Mouse (Mus musculus): ENCODE data around the gene Rae1. TPM values are rescaled to one million over a fixed set of nuclear protein-coding genes. Genes with fewer than 3 reads are reported as not detected.

Gene Rae1
- polyA plus RNA-seq, 1 experiment from 2014 or later = 156 TPM

GRCm38 (mm10) chr2:172982776-172983561, 16.9 kb upstream of the Rae1 start:
- 77% methylated on average over 9 of the region's 9 CpGs for WGBS
- Histone ChIP-seq H3K4me3 (replicated peaks; ENCODE audit: low read length) (no peak overlapping the region), H3K4me2 (ENCODE audit: low read length) (no peak overlapping the region), H3K27me3 (replicated peaks; ENCODE audit: control insufficient read depth, insufficient read depth, low read length) (no peaks in the 10 kb centered on the region), H3K9me3 (ENCODE audit: control insufficient read depth, low read length) (no peaks in the 10 kb centered on the region), H3K27ac (ENCODE audit: low read length) (no peak overlapping the region), H3K36me3 (ENCODE audit: control insufficient read depth, insufficient read depth) (no peaks in the 10 kb centered on the region), H3K9ac (replicated peaks; ENCODE audit: low read depth, low read length) (no peak overlapping the region), H3K4me1 (replicated peaks; ENCODE audit: control insufficient read depth, insufficient read depth, low read length) (0 out of 2 replicates have a peak, but pooled peaks cover 3% of the 10 kb centered on the region)
- ATAC-seq = no peak

DNA sequence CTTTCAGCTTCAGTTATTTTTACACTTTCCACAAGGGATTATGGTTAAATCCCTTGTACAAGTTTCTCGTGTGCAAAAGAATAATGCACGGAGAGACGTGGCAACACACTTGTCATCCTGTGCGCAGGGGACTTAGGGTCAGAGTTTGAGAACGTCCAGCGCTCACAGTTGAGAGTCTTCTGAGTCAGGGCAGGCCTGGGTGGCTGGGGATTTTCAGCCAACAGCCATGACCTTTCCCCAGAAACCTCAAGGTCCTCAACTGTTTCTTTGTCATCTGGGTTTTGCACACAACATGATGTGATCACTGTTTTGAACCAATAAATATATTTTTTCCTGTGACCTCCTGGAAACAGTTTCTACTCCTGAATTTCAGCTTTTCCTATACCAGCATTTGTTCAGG, 9.8 kb upstream of the Rae1 start:
- Histone ChIP-seq H3K9me3 (ENCODE audit: control insufficient read depth, low read length) (no peaks in the 10 kb centered on the region), H3K4me2 (ENCODE audit: low read length) (no peak overlapping the region), H3K4me1 (replicated peaks; ENCODE audit: control insufficient read depth, insufficient read depth, low read length) (no peaks in the 10 kb centered on the region), H3K27me3 (replicated peaks; ENCODE audit: control insufficient read depth, insufficient read depth, low read length) (no peaks in the 10 kb centered on the region), H3K36me3 (ENCODE audit: control insufficient read depth, insufficient read depth) (no peaks in the 10 kb centered on the region), H3K27ac (ENCODE audit: low read length) (no peak overlapping the region), H3K9ac (replicated peaks; ENCODE audit: low read depth, low read length) (no peak overlapping the region), H3K4me3 (replicated peaks; ENCODE audit: low read length) (no peak overlapping the region)
- no peak for ATAC-seq
- 83% methylated on average over 6 of the region's 6 CpGs for WGBS

- no peak for ATAC-seq
- H3K4me1 ChIP-seq (replicated peaks; ENCODE audit: control insufficient read depth, insufficient read depth, low read length) = peaks cover 9% of the 10 kb centered on the region
- no peaks in the 10 kb centered on the region for H3K27me3 ChIP-seq (replicated peaks; ENCODE audit: control insufficient read depth, insufficient read depth, low read length)
- H3K9me3 ChIP-seq (ENCODE audit: control insufficient read depth, low read length) = no peaks in the 10 kb centered on the region
- H3K4me3 ChIP-seq (replicated peaks; ENCODE audit: low read length) = no peak overlapping the region
- no peak overlapping the region for H3K4me2 ChIP-seq (ENCODE audit: low read length)
- H3K36me3 ChIP-seq (ENCODE audit: control insufficient read depth, insufficient read depth) = no peaks in the 10 kb centered on the region
- no peak overlapping the region for H3K27ac ChIP-seq (ENCODE audit: low read length)
- no peak overlapping the region for H3K9ac ChIP-seq (replicated peaks; ENCODE audit: low read depth, low read length)
- 13% methylated on average over 4 of the region's 4 CpGs for WGBS
These were observed 3.7 kb upstream of the Rae1 start for GRCm38 (mm10) chr2:172996207-172996606.

DNA sequence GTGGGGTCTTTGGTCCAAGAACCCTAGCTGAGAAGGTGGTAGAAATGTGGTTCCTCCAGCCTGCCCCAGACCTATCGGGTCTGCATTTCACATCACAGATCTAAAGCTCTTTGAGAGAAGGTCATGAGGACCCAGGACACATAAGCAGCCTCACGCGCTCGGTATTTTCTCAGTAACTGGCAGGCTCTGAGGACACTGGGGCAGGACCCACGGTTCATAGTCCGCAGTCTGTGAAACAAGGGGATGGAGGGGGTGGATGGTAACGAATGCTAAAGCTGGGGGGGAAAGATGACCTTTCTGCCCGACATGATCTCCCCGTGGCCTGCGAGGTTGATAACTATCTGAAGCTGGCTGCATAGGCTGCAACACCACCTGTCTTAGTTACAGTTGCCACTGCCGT, 2.2 kb upstream of the Rae1 start:
- no peak overlapping the region for H3K27ac ChIP-seq (ENCODE audit: low read length)
- ATAC-seq = no peak
- H3K9me3 ChIP-seq (ENCODE audit: control insufficient read depth, low read length) = no peaks in the 10 kb centered on the region
- H3K27me3 ChIP-seq (replicated peaks; ENCODE audit: control insufficient read depth, insufficient read depth, low read length) = no peaks in the 10 kb centered on the region
- no peaks in the 10 kb centered on the region for H3K36me3 ChIP-seq (ENCODE audit: control insufficient read depth, insufficient read depth)
- peaks cover 17% of the 10 kb centered on the region for H3K4me1 ChIP-seq (replicated peaks; ENCODE audit: control insufficient read depth, insufficient read depth, low read length)
- H3K9ac ChIP-seq (replicated peaks; ENCODE audit: low read depth, low read length) = no peak overlapping the region
- no peak overlapping the region for H3K4me3 ChIP-seq (replicated peaks; ENCODE audit: low read length)
- 67% methylated on average over 11 of the region's 11 CpGs for WGBS
- no peak overlapping the region for H3K4me2 ChIP-seq (ENCODE audit: low read length)

DNA sequence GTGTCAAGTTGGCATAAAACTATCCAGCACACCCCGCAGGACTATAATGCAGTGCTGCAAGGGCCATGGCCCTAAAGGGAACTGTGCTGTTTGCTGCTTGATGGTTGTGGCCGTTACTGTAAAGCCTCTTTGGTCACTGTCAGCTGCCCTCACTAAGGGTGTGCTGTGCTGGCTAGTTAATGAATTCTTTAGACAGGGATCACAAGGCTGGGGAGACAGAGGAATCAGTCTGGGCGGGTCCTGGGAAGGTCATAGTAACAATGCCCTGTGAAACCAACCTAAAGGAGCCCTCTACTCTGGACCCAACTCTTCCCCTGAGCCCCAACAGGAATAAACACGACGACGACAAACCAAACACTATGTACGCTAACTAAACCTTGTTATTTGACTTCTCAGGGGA, 1.4 kb upstream of the Rae1 start:
- no peak for ATAC-seq
- Histone ChIP-seq H3K27me3 (replicated peaks; ENCODE audit: control insufficient read depth, insufficient read depth, low read length) (no peaks in the 10 kb centered on the region), H3K27ac (ENCODE audit: low read length) (no peak overlapping the region), H3K4me2 (ENCODE audit: low read length) (no peak overlapping the region), H3K4me3 (replicated peaks; ENCODE audit: low read length) (no peak overlapping the region), H3K36me3 (ENCODE audit: control insufficient read depth, insufficient read depth) (no peaks in the 10 kb centered on the region; the same call in 1 of the 2 replicates), H3K9me3 (ENCODE audit: control insufficient read depth, low read length) (no peaks in the 10 kb centered on the region), H3K4me1 (replicated peaks; ENCODE audit: control insufficient read depth, insufficient read depth, low read length) (peaks cover 17% of the 10 kb centered on the region), H3K9ac (replicated peaks; ENCODE audit: low read depth, low read length) (no peak overlapping the region)
- 71% methylated on average over 7 of the region's 7 CpGs for WGBS

GRCm38 (mm10) chr2:173000285-173000652, 352 bp downstream of the Rae1 start:
- Histone ChIP-seq H3K27ac (ENCODE audit: low read length) (peak overlapping the region; percentile 84), H3K9me3 (ENCODE audit: control insufficient read depth, low read length) (no peaks in the 10 kb centered on the region), H3K27me3 (replicated peaks; ENCODE audit: control insufficient read depth, insufficient read depth, low read length) (no peaks in the 10 kb centered on the region), H3K4me1 (replicated peaks; ENCODE audit: control insufficient read depth, insufficient read depth, low read length) (peaks cover 17% of the 10 kb centered on the region), H3K36me3 (ENCODE audit: control insufficient read depth, insufficient read depth) (peaks cover 9% of the 10 kb centered on the region; the same call in 1 of the 2 replicates), H3K4me3 (replicated peaks; ENCODE audit: low read length) (peak overlapping the region; percentile 92), H3K9ac (replicated peaks; ENCODE audit: low read depth, low read length) (peak overlapping the region; percentile 83), H3K4me2 (ENCODE audit: low read length) (peak overlapping the region; percentile 72)
- peak; percentile 75 for ATAC-seq
- WGBS = under 1% methylated on average over 42 of the region's 42 CpGs

- Histone ChIP-seq H3K27ac (ENCODE audit: low read length) (peak overlapping the region; percentile 84), H3K9me3 (ENCODE audit: control insufficient read depth, low read length) (no peaks in the 10 kb centered on the region), H3K27me3 (replicated peaks; ENCODE audit: control insufficient read depth, insufficient read depth, low read length) (no peaks in the 10 kb centered on the region), H3K36me3 (ENCODE audit: control insufficient read depth, insufficient read depth) (peaks cover 9% of the 10 kb centered on the region; the same call in 1 of the 2 replicates), H3K9ac (replicated peaks; ENCODE audit: low read depth, low read length) (peak overlapping the region; percentile 83), H3K4me2 (ENCODE audit: low read length) (peak overlapping the region; percentile 72), H3K4me3 (replicated peaks; ENCODE audit: low read length) (peak overlapping the region; percentile 92), H3K4me1 (replicated peaks; ENCODE audit: control insufficient read depth, insufficient read depth, low read length) (peaks cover 17% of the 10 kb centered on the region)
- ATAC-seq = peak; percentile 40
- WGBS = 9% methylated on average over 8 of the region's 8 CpGs
These were observed 1.0 kb downstream of the Rae1 start for GRCm38 (mm10) chr2:173000921-173001320.

GRCm38 (mm10) chr2:173003737-173004136, 3.8 kb downstream of the Rae1 start:
- ATAC-seq = no peak
- WGBS = 90% methylated on average over 8 of the region's 8 CpGs
- Histone ChIP-seq H3K4me3 (replicated peaks; ENCODE audit: low read length) (no peak overlapping the region), H3K9ac (replicated peaks; ENCODE audit: low read depth, low read length) (no peak overlapping the region), H3K27ac (ENCODE audit: low read length) (no peak overlapping the region), H3K4me1 (replicated peaks; ENCODE audit: control insufficient read depth, insufficient read depth, low read length) (peaks cover 17% of the 10 kb centered on the region), H3K36me3 (ENCODE audit: control insufficient read depth, insufficient read depth) (peaks cover 29% of the 10 kb centered on the region), H3K9me3 (ENCODE audit: control insufficient read depth, low read length) (no peaks in the 10 kb centered on the region), H3K27me3 (replicated peaks; ENCODE audit: control insufficient read depth, insufficient read depth, low read length) (no peaks in the 10 kb centered on the region), H3K4me2 (ENCODE audit: low read length) (no peak overlapping the region)

- H3K9me3 ChIP-seq (ENCODE audit: control insufficient read depth, low read length) = no peaks in the 10 kb centered on the region
- no peak overlapping the region for H3K4me2 ChIP-seq (ENCODE audit: low read length)
- no peak overlapping the region for H3K9ac ChIP-seq (replicated peaks; ENCODE audit: low read depth, low read length)
- ATAC-seq = no peak
- no peaks in the 10 kb centered on the region for H3K4me1 ChIP-seq (replicated peaks; ENCODE audit: control insufficient read depth, insufficient read depth, low read length)
- H3K36me3 ChIP-seq (ENCODE audit: control insufficient read depth, insufficient read depth) = peaks cover 62% of the 10 kb centered on the region
- whole genome bisulfite sequencing = 84% methylated on average over 3 of the region's 3 CpGs
- H3K4me3 ChIP-seq (replicated peaks; ENCODE audit: low read length) = no peak overlapping the region
- no peak overlapping the region for H3K27ac ChIP-seq (ENCODE audit: low read length)
- no peaks in the 10 kb centered on the region for H3K27me3 ChIP-seq (replicated peaks; ENCODE audit: control insufficient read depth, insufficient read depth, low read length)
These were observed 10.4 kb downstream of the Rae1 start for GRCm38 (mm10) chr2:173010220-173010717.

Measured in forebrain, embryonic 16.5 days (tissue).